Mouse (Mus musculus): Measurements from ENCODE around the gene Wsb1.

DNA sequence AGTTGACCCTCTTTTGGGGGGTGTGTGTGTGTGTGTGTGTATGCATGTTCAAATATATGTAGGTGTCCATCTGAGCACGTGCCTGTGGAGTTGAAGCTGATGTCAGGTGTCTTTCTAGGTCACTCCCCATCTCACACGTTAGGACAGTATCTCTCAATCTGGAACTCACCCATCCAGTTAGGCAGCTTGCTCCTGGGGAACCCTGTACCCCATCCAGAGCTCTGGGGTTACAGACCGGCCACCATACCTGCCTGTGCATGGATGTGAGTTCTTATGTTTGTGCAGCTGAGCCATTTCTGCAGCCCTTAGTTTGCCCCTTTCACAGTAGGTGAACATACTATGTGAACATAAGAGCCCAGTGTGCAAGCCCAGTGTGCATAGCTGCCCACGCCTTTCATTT lies 18.6 kb upstream of the Wsb1 start:
- TF ChIP-seq ZC3H11A (IDR thresholded peaks at IDR 0.05; ENCODE audit: low read depth, low read length) (no peak), MAZ (IDR thresholded peaks at IDR 0.05; ENCODE audit: low read depth, low read length) (no peak), POLR2A (IDR thresholded peaks at IDR 0.05; ENCODE audit: low read depth, low read length) (no peak), USF1 (IDR thresholded peaks at IDR 0.05; ENCODE audit: low read depth, low read length) (no peak), CTCF (conservative IDR thresholded peaks at IDR 0.05 in 1 of 2, IDR thresholded peaks at IDR 0.05 in 1 of 2; ENCODE audit: low read depth in 2 of 2, low read length in 2 of 2) (no peak), ELF1 (IDR thresholded peaks at IDR 0.05; ENCODE audit: low read depth, low read length) (no peak), MAX (IDR thresholded peaks at IDR 0.05; ENCODE audit: low read length) (no peak), RAD21 (IDR thresholded peaks at IDR 0.05; ENCODE audit: low read depth, low read length) (no peak), JUND (conservative IDR thresholded peaks at IDR 0.05; ENCODE audit: low read depth, low read length) (no peak), MAFK (IDR thresholded peaks at IDR 0.05; ENCODE audit: insufficient replicate concordance, low read length) (no peak), TBP (conservative IDR thresholded peaks at IDR 0.05; ENCODE audit: low read depth, low read length) (no peak), GABPA (IDR thresholded peaks at IDR 0.05; ENCODE audit: insufficient replicate concordance, low read depth, low read length) (no peak), PAX5 (IDR thresholded peaks at IDR 0.05; ENCODE audit: low read length) (no peak)
